Mouse (Mus musculus): ENCODE data around the gene Inip. TPM values are rescaled to one million over a fixed set of nuclear protein-coding genes. Genes with fewer than 3 reads are reported as not detected.

Gene Inip
- total RNA-seq, 2 experiments from 2014 or later = 23.6 to 25.6 TPM

DNA sequence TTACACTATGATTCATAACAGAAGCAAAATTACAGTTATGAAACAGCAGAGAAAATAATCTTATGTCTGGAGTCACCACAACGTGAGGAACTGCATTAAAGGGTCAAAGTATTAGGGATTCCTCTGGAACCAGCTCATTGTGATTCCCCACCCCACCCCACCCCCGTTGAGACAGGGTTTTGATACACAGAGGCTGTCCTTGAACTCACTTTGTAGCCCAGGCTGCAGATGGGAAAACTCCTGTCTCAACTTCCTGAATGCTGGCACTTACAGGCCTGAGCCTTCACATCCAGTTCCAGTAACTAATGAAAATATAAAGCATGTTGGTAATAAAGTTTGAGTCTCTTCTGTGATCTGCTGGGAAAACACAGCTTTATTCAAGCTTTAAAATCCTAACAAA, 16.0 kb downstream of the Inip start:
- no peak for TF ChIP-seq CTCF (conservative IDR thresholded peaks at IDR 0.05)
- H3K4me3 ChIP-seq = no peak overlapping the region
- no peak overlapping the region for H3K27ac ChIP-seq
- DNase-seq (ENCODE audit: low spot score in 2 of 2) = no peak

DNA sequence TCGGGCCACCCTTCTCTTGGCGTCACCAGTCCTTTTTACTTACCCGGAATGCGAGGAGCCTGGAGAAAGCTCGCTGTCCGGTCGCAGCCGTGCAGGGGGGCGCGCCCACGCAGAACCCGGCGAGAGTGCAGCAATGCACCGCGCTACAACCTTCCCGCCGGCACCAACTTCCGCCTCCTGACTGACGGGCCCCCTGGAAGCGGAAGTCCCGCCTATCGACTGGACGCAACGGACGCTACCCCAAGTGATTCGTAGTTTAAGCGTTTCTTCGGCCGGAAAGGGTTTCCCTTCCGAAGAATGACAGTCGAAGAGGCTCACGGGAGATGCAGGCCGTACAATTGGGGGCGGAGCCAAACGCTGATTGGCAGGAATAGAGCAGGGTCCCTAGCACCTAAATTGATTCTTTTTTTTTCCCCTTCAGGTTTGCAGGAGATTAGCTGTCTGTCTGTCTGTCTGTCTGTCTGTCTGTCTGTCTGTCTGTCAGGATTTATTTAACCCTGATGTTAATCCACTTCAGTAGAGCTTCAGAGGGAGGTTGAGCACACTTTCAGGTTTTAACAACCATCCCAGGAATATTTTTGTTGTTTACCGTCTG, 17.6 kb downstream of the Inip start:
- H3K27ac ChIP-seq = peak overlapping the region; percentile 74
- peak; percentile 97 for DNase-seq (ENCODE audit: low spot score in 2 of 2)
- no peak for TF ChIP-seq CTCF (conservative IDR thresholded peaks at IDR 0.05)
- H3K4me3 ChIP-seq = peak overlapping the region; percentile 98

DNA sequence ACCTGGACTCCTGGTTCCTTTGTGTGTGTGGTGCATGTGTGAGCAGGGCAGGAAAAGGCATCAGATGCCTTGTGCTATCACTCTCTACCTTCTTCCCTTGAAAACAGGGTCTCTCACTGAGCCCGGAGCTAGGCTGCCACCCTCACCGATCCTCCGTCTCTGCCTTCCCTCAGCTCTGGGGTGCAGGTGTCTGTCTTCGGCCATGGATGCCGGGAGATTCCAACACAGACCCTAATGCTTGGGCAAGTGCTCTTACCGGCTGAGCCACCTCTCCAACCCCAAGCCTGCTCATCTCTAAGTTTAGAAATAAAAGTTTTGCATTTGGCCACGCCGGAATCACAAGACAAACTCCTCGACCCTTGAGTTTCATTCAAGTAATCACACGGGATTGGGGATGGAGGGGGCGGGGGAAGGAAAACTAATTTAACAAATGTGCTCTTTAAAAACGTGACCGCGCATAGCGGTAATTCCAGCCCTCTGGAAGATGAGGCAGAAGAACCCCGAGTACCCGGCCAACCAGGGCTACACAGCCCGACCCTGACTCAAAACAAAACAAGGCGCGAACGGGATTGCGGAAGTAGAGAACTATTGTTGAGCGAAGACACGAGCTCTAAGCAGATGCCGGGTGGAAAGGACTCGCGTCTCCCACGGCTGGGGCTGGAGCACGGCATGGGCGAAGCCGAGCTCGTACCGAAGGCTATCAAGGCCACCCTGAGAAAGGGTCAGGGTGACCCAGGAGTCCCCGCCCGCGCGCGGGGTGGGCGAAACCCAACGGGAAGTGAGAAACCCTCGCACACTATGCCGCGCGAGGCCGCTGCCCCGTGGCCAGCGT, 18.3 kb downstream of the Inip start:
- Histone ChIP-seq H3K27ac (peak overlapping the region; percentile 74), H3K4me3 (peak overlapping the region; percentile 98)
- TF ChIP-seq CTCF (conservative IDR thresholded peaks at IDR 0.05) = no peak
- no peak for DNase-seq (ENCODE audit: low spot score in 2 of 2)

DNA sequence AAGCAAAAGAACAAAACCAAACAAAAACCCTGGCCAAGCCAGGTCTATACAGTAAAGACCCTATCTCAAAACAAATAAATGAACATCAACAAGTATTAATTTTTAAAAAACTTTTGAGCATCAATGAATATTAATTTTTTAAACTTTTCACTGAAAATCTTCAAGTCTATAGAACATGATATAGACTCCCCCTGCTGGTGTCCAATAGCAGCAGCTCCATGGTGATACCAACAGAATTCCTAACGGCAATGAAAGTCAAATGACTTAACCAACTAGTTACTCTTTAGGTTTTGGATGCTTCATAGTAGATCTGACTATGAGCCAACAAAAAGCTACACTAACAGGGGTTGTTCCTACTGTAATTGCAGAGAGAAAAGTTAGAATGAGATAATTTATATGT, 20.8 kb downstream of the Inip start:
- H3K27ac ChIP-seq = no peak overlapping the region
- no peak overlapping the region for H3K4me3 ChIP-seq
- no peak for DNase-seq (ENCODE audit: low spot score in 2 of 2)
- TF ChIP-seq CTCF (conservative IDR thresholded peaks at IDR 0.05) = peak; percentile 89

DNA sequence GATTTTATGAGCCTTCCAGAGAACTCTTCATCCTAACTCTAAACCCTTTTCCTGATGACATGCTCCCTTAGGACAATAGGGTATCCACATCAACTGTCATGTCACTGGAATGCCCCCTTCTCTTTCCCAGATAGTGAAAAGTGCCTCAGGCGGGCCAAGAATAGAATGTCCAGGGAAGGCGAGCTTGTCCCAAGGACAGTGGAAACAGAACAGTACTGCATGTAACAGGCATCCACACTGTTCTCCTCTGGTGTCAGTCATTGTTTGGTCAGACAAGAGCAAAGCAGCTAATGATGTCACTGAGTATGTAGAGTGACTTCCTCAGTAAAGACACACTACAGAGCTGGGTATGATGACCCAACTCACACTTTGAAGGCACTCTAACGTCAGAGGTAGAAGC, 23.6 kb downstream of the Inip start:
- TF ChIP-seq CTCF (conservative IDR thresholded peaks at IDR 0.05) = no peak
- no peak for DNase-seq (ENCODE audit: low spot score in 2 of 2)
- H3K27ac ChIP-seq = no peak overlapping the region
- no peak overlapping the region for H3K4me3 ChIP-seq

DNA sequence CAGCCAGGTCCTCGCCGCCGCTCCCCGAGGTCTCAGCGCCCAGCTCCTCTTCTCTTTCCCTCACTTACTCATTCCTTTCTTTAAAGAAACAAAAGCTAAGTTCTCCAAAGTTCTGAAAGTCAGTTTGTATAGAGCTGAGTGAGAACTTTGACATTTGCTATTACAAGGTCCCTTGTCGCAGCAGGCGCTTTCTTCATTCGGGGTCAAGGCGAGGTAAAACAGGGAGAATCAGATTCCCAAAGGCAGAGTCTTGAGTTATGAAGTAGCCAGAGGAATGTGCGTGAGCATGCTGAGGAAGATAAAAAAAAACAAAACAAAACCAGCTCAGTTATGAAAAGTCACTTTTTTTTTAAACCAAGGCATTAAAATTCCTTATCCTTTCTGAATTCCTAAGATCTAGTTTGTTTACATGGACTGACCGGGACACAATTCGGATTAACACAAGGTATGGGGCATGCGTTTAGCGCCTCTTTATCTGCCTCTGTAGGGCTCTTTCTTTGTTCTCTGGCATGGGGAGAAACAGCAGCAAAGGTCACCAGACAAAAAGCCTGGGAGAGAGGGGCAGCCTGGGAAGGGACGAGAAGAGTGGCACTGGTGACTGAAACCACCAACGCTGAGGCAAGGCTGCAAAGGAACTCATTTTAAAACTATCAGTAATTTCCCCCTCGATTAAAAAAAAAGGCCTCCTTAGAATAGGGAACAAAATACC, 29.1 kb downstream of the Inip start:
- no peak overlapping the region for H3K27ac ChIP-seq
- no peak overlapping the region for H3K4me3 ChIP-seq
- TF ChIP-seq CTCF (conservative IDR thresholded peaks at IDR 0.05) = no peak
- DNase-seq (ENCODE audit: low spot score in 2 of 2) = no peak

DNA sequence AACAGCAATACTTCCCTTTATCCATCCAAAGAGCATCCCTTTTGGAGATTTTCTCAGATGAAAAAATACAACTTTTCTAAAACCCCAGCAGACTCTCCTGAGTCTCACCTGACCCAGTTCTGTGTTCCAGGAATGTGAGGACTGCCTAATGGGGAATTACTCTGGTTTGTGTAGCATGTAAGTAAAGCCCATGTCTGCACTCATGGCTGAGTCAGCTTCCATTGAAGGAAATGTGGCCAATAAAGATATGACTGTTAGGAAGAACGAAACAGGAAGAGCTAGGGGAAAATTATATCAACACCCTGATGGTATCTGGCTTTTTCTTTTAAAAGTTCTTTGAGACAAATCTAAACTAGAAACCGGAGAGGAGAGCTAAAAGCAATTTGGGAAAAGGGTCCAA, 33.7 kb downstream of the Inip start:
- DNase-seq (ENCODE audit: low spot score in 2 of 2) = no peak
- TF ChIP-seq CTCF (conservative IDR thresholded peaks at IDR 0.05) = no peak
- H3K27ac ChIP-seq = no peak overlapping the region
- H3K4me3 ChIP-seq = no peak overlapping the region

DNA sequence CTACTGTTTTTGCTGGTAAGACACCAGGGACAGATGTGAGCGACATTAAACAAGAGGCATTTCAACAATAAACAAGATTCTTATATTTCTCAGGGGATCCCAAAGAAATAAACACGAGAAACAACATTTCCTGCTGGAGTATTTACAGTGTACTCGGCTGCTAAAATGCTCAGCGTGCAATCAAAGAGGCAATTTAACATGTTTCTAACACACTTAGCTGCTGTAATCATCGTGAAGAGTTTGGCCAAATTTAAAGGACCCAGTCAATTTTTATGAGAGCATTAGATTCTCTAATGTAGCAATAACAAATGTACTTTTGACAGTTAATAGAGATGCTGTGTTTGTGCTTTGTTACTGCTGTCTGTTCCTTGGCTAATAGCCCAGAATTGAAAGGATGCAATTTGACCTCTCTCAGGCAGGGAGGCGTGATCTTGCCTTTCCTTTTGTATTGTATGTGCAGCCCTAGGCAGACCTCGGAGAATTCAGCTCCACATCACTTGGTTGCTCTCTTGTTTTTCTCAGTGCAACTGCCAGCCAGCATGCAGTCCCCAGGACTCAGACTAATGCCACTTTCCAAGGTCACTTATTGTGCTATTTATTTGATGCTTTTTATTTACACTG, 35.9 kb downstream of the Inip start:
- no peak for TF ChIP-seq CTCF (conservative IDR thresholded peaks at IDR 0.05)
- no peak for DNase-seq (ENCODE audit: low spot score in 2 of 2)
- peak overlapping the region; percentile 11; the same call in 1 of the 2 replicates for H3K27ac ChIP-seq
- no peak overlapping the region for H3K4me3 ChIP-seq

DNA sequence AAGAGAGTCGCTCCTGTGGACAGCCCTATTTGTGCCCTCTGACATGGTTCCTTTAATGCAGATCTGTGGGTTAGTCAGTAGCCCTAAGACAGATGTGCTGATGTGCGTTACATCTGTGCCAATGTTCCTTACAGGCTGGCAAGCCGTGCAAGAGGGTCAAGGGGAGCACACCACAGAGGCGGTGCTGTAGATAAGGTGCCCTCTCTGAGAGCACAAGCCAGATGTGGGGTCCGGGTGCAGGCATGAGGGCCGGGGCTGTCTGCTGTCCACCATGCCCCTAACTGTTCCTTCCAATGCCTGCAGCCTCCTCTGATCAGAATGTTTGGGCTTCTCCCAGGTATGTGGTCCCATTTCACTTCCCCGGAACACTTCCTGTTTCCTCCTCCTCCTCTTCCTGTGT, 36.4 kb downstream of the Inip start:
- Histone ChIP-seq H3K27ac (peak overlapping the region; percentile 11; the same call in 1 of the 2 replicates), H3K4me3 (no peak overlapping the region)
- DNase-seq (ENCODE audit: low spot score in 2 of 2) = no peak
- TF ChIP-seq CTCF (conservative IDR thresholded peaks at IDR 0.05) = no peak

DNA sequence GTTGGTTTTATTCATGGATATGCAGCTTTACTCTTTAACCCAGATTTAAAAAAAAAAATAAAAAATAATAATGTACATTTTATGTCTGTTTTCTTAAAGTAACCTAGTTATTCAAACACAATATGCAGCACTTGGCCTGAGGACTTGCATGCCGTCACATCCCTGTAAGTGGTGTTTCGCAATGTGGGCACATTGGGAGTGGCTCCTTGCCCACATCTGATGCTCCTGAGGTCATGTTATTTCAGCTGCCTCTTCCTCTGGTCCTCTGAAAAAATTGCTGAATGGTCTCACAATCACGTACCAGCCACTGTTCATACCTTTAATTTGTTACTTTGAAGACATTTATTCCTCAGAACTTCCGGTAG, 40.0 kb downstream of the Inip start:
- no peak for DNase-seq (ENCODE audit: low spot score in 2 of 2)
- Histone ChIP-seq H3K27ac (no peak overlapping the region), H3K4me3 (no peak overlapping the region)
- no peak for TF ChIP-seq CTCF (conservative IDR thresholded peaks at IDR 0.05)

DNA sequence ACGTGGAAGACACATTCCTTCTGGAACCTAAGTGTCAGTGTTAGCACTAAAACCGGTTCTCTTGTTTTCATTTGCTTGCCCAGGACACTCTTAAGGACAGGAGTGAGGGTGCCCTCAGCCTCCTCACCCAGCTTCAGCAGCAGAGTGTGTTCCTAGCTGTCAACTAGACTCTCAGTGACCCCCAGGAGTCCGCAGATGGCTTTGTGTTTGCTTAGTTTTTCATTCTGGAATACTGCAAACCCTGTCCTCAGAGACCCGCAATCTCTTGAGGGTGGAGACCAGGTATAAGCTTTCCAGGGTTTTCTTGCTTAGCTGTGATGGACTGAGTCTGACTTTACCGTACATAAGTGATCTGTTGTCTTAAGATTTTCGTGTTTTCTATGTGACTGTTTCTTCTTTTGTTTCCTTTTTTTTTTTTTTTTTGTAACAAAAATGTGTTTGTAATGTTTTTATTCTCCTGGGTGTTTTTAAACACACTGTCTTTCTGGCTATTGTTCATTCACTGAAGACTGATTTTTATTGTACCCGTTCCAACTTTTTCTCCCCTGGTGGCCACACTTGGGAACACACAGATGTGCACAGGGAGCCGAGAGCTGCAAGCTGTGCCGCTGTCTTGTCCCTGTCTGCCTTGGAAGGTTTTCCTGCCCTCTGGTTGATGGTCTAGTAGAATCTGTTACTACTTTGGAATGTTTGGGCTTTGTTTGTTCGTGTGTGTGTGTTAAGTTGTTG, 40.6 kb downstream of the Inip start:
- Histone ChIP-seq H3K4me3 (no peak overlapping the region), H3K27ac (no peak overlapping the region; the same call in 1 of the 2 replicates)
- DNase-seq (ENCODE audit: low spot score in 2 of 2) = peak in 1 of 2 experiments; percentile 42
- TF ChIP-seq CTCF (conservative IDR thresholded peaks at IDR 0.05) = peak; percentile 76

DNA sequence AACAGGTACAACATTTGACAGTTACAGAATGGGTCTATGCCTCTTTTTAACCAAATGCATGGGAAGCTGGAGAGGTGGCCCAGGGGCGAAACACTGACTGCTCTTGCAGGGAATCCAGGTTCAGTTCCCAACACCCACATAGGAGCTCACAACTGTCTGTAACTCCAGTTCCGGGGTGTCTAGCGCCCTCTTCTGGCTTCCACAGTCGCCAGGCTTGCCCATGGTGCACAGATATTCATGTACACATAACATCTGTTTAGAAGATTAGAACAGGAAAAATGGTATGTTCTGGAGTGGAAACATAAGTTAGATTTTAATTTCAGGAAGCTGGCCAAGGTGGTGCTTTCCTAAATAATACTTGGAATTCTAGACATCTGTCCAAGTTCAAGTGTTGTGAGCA, 41.4 kb downstream of the Inip start:
- H3K4me3 ChIP-seq = no peak overlapping the region
- no peak overlapping the region for H3K27ac ChIP-seq
- peak; percentile 39 for TF ChIP-seq CTCF (conservative IDR thresholded peaks at IDR 0.05)
- no peak for DNase-seq (ENCODE audit: low spot score in 2 of 2)

Data from layer of hippocampus, adult 2 months (tissue).